Mouse (Mus musculus) adrenal gland, postnatal 10 days (tissue): ENCODE measurements around the gene Gm9125. TPM values are rescaled to one million over a fixed set of nuclear protein-coding genes. Genes with fewer than 3 reads are reported as not detected.
"Not testable (repeated sequence)": the region's sequence is repeated elsewhere in the genome, so short reads cannot be mapped to it uniquely, and the experiment has no call there.

ENCODE experiments used
- DNase-seq: peaks from one replicate; pipeline ENCODE4 v3.0.0; 2021; ENCODE audit warnings: mixed read lengths
- long read RNA-seq, 2 experiments: library from polyadenylated mRNA; stranded (forward); transcript quantifications; one replicate each; pipeline ENCODE4 v2.0.0; 2021
- total RNA-seq, 2 experiments: library from RNA; stranded (reverse); gene quantifications; 2 replicates each; pipeline ENCODE4 v1.2.3; 2021

The Gm9125 gene
- not detected for total RNA-seq
- long read RNA-seq, experiment 1: 0 reads
- long read RNA-seq, experiment 2: 0 reads

- not testable (repeated sequence) for DNase-seq
These were observed at the start of gene Gm9125 for GRCm38 (mm10) chr3:94054785-94055184. TSS of gene Gm9125 (minus strand) at chr3:94054885.

DNA sequence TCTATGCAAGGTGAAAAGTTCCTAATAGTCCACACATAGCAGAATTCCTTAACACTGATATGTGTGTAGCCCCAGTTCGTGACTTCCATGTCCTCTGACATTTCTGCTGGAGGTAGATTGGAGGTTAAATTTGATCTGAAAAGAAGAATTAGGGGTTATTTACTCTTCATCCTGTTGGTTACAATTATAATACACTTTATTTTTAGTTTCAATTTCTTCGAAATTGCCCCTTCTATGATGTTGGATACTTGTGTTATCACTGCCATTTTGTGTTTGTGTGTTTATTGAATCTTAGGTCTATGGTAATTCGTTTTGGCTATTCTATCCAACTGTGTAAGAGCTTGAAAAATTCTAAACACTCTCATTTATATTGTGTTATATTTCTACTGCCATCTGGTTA, 17.9 kb upstream of the Gm9125 start, which contains the start of gene Gm10697:
Gm10697 (minus strand) TSS at position 101 of the 400 bp plus-strand sequence.
- DNase-seq: not testable (repeated sequence)

GRCm38 (mm10) chr3:94049566-94050121, 5.0 kb downstream of the Gm9125 start:
- DNase-seq: not testable (repeated sequence)

DNA sequence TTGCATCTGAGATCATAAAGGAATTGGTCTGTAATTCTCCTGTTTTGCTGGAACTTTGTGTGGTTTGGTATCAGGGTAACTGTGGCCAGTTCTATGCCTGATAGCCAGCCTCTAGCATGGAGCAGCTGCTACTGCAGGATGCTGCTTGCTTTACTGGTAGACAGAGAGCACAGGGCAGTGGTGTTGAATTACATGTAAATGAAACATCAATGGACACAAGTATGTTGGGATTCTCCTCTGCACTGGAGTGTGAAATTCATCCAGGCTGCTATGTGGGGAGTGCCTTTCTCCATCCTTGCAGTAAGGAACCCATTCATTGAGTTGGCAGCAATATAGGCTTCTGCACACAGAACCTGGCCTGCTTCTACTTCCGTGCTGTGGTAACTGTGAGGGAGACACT, 16.4 kb downstream of the Gm9125 start:
- DNase-seq: not testable (repeated sequence)

DNA sequence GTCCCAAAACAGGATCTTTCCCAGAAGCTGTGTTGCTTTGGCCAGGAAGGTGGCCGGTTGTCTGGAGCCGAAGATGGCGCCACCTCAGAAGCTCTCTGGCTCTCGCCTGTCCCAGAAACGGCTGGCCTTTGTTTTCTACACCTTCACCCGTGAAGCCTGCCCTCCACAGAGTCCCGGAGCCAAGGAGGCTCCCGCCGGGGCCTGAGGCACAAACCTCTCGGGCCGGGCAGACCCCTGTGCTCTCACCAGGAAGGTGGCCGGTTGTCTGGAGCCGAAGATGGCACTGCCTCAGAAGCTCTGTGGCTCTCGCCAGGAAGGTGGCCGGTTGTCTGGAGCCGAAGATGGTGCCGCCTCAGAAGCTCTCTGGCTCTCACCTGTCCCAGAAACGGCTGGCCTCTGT, 20.3 kb downstream of the Gm9125 start:
- DNase-seq: not testable (repeated sequence)

Other genes starting within 250 kb of the Gm9125 start
- gene Tdpoz3, start 228.9 kb downstream of the Gm9125 start, total RNA-seq: not detected
- gene Gm9117, start 111.3 kb downstream of the Gm9125 start, total RNA-seq: not detected
- gene Tdpoz5, start 93.6 kb downstream of the Gm9125 start, total RNA-seq: not detected
- not detected for gene Gm10697, start 17.8 kb upstream of the Gm9125 start, total RNA-seq
- gene Gm10696, start 123.3 kb upstream of the Gm9125 start, total RNA-seq: not detected
- not detected for gene Gm5286, start 141.8 kb upstream of the Gm9125 start, total RNA-seq
- gene Gm4778, start 209.2 kb upstream of the Gm9125 start, total RNA-seq: not detected